Mouse (Mus musculus) heart, postnatal 10 days (tissue): ENCODE results near the gene Masp2. TPM values are rescaled to one million over a fixed set of nuclear protein-coding genes. Genes with fewer than 3 reads are reported as not detected.
A peak's percentile ranks its signal among the peaks of the same experiment; 100 is the strongest.

Experiments used
- DNase-seq, 2 experiments: peaks; one replicate each; pipeline ENCODE4 v3.0.0; 2021
- intact Hi-C: fragments of 180-260 bp; cut with DNase I; formaldehyde crosslinking; loops from one replicate; pipeline ENCODE4 v1.15.1; 2025
- total RNA-seq, 2 experiments: library from RNA; stranded (reverse); gene quantifications; 2 replicates each; pipeline ENCODE4 v1.2.3; 2021

Masp2 gene
- total RNA-seq: under 1 TPM; 0.29 to 0.30 TPM

GRCm38 (mm10) chr4:148602357-148603120 lies at the start of gene Masp2:
Gene Masp2 (plus strand): TSS chr4:148602554.
- intact Hi-C loops: no loop called here
- DNase-seq: no peak

GRCm38 (mm10) chr4:148557766-148558165 lies 44.6 kb upstream of the Masp2 start:
- intact Hi-C loops: no loop called here
- no peak for DNase-seq

GRCm38 (mm10) chr4:148558297-148559000 lies 43.9 kb upstream of the Masp2 start, which contains the start of gene Exosc10:
Gene Exosc10 (plus strand): TSS chr4:148558429.
- intact Hi-C loops: no loop called here
- peak; percentile 92 for DNase-seq

- no peak for DNase-seq
- intact Hi-C loops: no loop called here
Observed at GRCm38 (mm10) chr4:148562676-148563075, 39.7 kb upstream of the Masp2 start.

GRCm38 (mm10) chr4:148563595-148563994 lies 38.8 kb upstream of the Masp2 start:
- intact Hi-C loops: no loop called here
- no peak for DNase-seq

GRCm38 (mm10) chr4:148570138-148570537 lies 32.2 kb upstream of the Masp2 start:
- no peak for DNase-seq
- intact Hi-C loops: no loop called here

GRCm38 (mm10) chr4:148570693-148571295 lies 31.6 kb upstream of the Masp2 start:
- DNase-seq: no peak
- intact Hi-C loops: no loop called here

GRCm38 (mm10) chr4:148573222-148573621 lies 29.1 kb upstream of the Masp2 start:
- no peak for DNase-seq
- intact Hi-C loops: no loop called here

- intact Hi-C loops: no loop called here
Observed at GRCm38 (mm10) chr4:148580765-148581164, 21.6 kb upstream of the Masp2 start.

GRCm38 (mm10) chr4:148581422-148581821 lies 20.9 kb upstream of the Masp2 start:
- no peak for DNase-seq
- intact Hi-C loops: no loop called here

More at GRCm38 (mm10) chr4:148580765-148581164, 21.6 kb upstream of the Masp2 start:
- DNase-seq: peak in 1 of 2 experiments; percentile 20

- intact Hi-C loops: no loop called here
- no peak for DNase-seq
Observed at GRCm38 (mm10) chr4:148583257-148583656, 19.1 kb upstream of the Masp2 start.

GRCm38 (mm10) chr4:148586648-148587047 lies 15.7 kb upstream of the Masp2 start:
- intact Hi-C loops: no loop called here
- no peak for DNase-seq

- intact Hi-C loops: no loop called here
- DNase-seq: peak; percentile 49 to 60
Observed at GRCm38 (mm10) chr4:148588793-148589192, 13.6 kb upstream of the Masp2 start.

- intact Hi-C loops: no loop called here
- no peak for DNase-seq
Observed at GRCm38 (mm10) chr4:148589565-148589964, 12.8 kb upstream of the Masp2 start.

GRCm38 (mm10) chr4:148590421-148591170 lies 11.8 kb upstream of the Masp2 start:
- peak; percentile 47 to 49 for DNase-seq
- intact Hi-C loops: no loop called here

GRCm38 (mm10) chr4:148591171-148591630 lies 11.2 kb upstream of the Masp2 start, which contains the start of gene Srm:
Gene Srm (plus strand): TSS chr4:148591503.
- peak; percentile 98 to 99 for DNase-seq

GRCm38 (mm10) chr4:148591637-148592380 lies 10.5 kb upstream of the Masp2 start:
- no peak for DNase-seq
- intact Hi-C loops: no loop called here

More at GRCm38 (mm10) chr4:148591171-148591630, 11.2 kb upstream of the Masp2 start, which contains the start of gene Srm:
- intact Hi-C loops: no loop called here

- intact Hi-C loops: no loop called here
- no peak for DNase-seq
Observed at GRCm38 (mm10) chr4:148593996-148594395, 8.4 kb upstream of the Masp2 start.

- intact Hi-C loops: no loop called here
- DNase-seq: no peak
Observed at GRCm38 (mm10) chr4:148595916-148596315, 6.4 kb upstream of the Masp2 start.

- intact Hi-C loops: no loop called here
Observed at GRCm38 (mm10) chr4:148596731-148597130, 5.6 kb upstream of the Masp2 start.

More at GRCm38 (mm10) chr4:148596731-148597130, 5.6 kb upstream of the Masp2 start:
- no peak for DNase-seq
